Mouse (Mus musculus): ENCODE results near the gene Tiam1. TPM values are rescaled to one million over a fixed set of nuclear protein-coding genes. Genes with fewer than 3 reads are reported as not detected.

Gene Tiam1
- total RNA-seq, 2 experiments from 2014 or later = 4.6 to 10.5 TPM

- intact Hi-C loops (cut with DNase I) = no loop called here
- no peak for DNase-seq
These were observed 209.6 kb downstream of the Tiam1 start for GRCm38 (mm10) chr16:89933976-89934375.

GRCm38 (mm10) chr16:89928611-89929010, 215.0 kb downstream of the Tiam1 start:
- DNase-seq = no peak
- intact Hi-C loops (cut with DNase I) = no loop called here

GRCm38 (mm10) chr16:89924249-89924890, 219.2 kb downstream of the Tiam1 start:
- intact Hi-C loops (cut with DNase I) = no loop called here
- no peak for DNase-seq

- intact Hi-C loops (cut with DNase I) = no loop called here
- DNase-seq = no peak
These were observed 220.3 kb downstream of the Tiam1 start for GRCm38 (mm10) chr16:89923311-89923710.

- intact Hi-C loops (cut with DNase I) = no loop called here
- DNase-seq = no peak
These were observed 221.1 kb downstream of the Tiam1 start for GRCm38 (mm10) chr16:89922458-89922857.

GRCm38 (mm10) chr16:89921370-89921769, 222.2 kb downstream of the Tiam1 start:
- intact Hi-C loops (cut with DNase I) = no loop called here
- DNase-seq = no peak

- DNase-seq = no peak
- intact Hi-C loops (cut with DNase I) = no loop called here
These were observed 223.2 kb downstream of the Tiam1 start for GRCm38 (mm10) chr16:89920417-89920816.

- no peak for DNase-seq
- intact Hi-C loops (cut with DNase I) = no loop called here
These were observed 226.2 kb downstream of the Tiam1 start for GRCm38 (mm10) chr16:89917404-89917803.

- no peak for DNase-seq
- intact Hi-C loops (cut with DNase I) = no loop called here
These were observed 228.6 kb downstream of the Tiam1 start for GRCm38 (mm10) chr16:89914946-89915345.

- intact Hi-C loops (cut with DNase I) = no loop called here
These were observed 230.7 kb downstream of the Tiam1 start for GRCm38 (mm10) chr16:89912686-89913375.

GRCm38 (mm10) chr16:89909393-89910068, 234.0 kb downstream of the Tiam1 start:
- no peak for DNase-seq
- intact Hi-C loops (cut with DNase I) = no loop called here

More at GRCm38 (mm10) chr16:89912686-89913375, 230.7 kb downstream of the Tiam1 start:
- DNase-seq = no peak

GRCm38 (mm10) chr16:89907651-89908050, 235.9 kb downstream of the Tiam1 start:
- DNase-seq = no peak
- intact Hi-C loops (cut with DNase I) = no loop called here

- intact Hi-C loops (cut with DNase I) = no loop called here
- no peak for DNase-seq
These were observed 236.7 kb downstream of the Tiam1 start for GRCm38 (mm10) chr16:89906909-89907308.

GRCm38 (mm10) chr16:89905730-89906305, 237.8 kb downstream of the Tiam1 start:
- DNase-seq = no peak
- intact Hi-C loops (cut with DNase I) = no loop called here

GRCm38 (mm10) chr16:89904121-89904520, 239.4 kb downstream of the Tiam1 start:
- intact Hi-C loops (cut with DNase I) = no loop called here
- no peak for DNase-seq

GRCm38 (mm10) chr16:89902578-89903304, 240.8 kb downstream of the Tiam1 start:
- no peak for DNase-seq
- intact Hi-C loops (cut with DNase I) = no loop called here

GRCm38 (mm10) chr16:89900681-89901080, 242.9 kb downstream of the Tiam1 start:
- DNase-seq = no peak
- intact Hi-C loops (cut with DNase I) = no loop called here

- DNase-seq = no peak
- intact Hi-C loops (cut with DNase I) = loop anchor here (5.0 kb wide), 1 partner anchor 52 kb away; no protein-coding TSS in a partner anchor
These were observed 244.4 kb downstream of the Tiam1 start for GRCm38 (mm10) chr16:89899192-89899591.

- no peak for DNase-seq
- intact Hi-C loops (cut with DNase I) = loop anchor here (5.0 kb wide), 1 partner anchor 51 kb away; no protein-coding TSS in a partner anchor
These were observed 245.3 kb downstream of the Tiam1 start for GRCm38 (mm10) chr16:89898299-89898625.

- DNase-seq = peak in 1 of 2 experiments; percentile 32
- intact Hi-C loops (cut with DNase I) = loop anchor here (5.0 kb wide), 1 partner anchor 50 kb away; no protein-coding TSS in a partner anchor
These were observed 245.8 kb downstream of the Tiam1 start for GRCm38 (mm10) chr16:89897547-89898298.
